Comparison of ENCODE assay signal across 12 mouse cellular contexts in the genomic region with DNA sequence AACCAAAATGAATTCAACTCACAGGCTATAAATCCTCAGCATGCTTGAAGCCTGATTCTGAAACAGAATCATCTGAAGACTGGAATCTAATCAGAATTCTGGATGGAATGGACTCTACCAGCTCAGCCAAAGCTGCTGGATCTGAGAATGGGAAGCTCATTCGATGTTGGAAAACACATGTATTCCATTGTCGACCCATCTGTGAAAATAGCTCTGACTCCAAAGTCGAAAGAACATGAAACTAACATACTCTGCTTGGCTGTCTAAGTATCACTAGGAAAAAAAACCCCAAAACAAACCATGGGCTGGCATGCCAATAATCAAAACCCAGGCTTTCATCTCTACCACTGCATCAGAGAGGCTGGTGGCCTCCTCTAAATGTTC.
"Had no signal": no experiment of that assay in that cellular context is flagged by ENCODE, and none has a peak within 500 bp of the region (broad histone marks: within the 10 kb centered on the region; RNA-seq: fewer than 3 reads in every experiment).

No protein-coding gene starts in this region.

- H3K27ac ChIP-seq: left cerebral cortex, adult 2 months; limb, embryonic 12.5 days; liver, embryonic 13.5 days had no signal

- H3K9me3 ChIP-seq: limb, embryonic 12.5 days; liver, embryonic 13.5 days had no signal

- H3K4me3 ChIP-seq: left cerebral cortex, adult 2 months; limb, embryonic 12.5 days; liver, embryonic 13.5 days had no signal

- H3K9ac ChIP-seq: limb, embryonic 12.5 days; liver, embryonic 13.5 days had no signal

- DNase-seq: kidney, adult 8-10 months; kidney, postnatal 14 days; kidney, postnatal 4 days; liver, embryonic 13.5 days; lung, adult 2 months; lung, postnatal 14 days; lung, postnatal 4 days; thymus, adult 18-20 months; thymus, postnatal 36 days had no signal

- H3K4me1 ChIP-seq: limb, embryonic 12.5 days; liver, embryonic 13.5 days had no signal

- H3K4me2 ChIP-seq: limb, embryonic 12.5 days; liver, embryonic 13.5 days; midbrain, embryonic 11.5 days had no signal

- H3K36me3 ChIP-seq: limb, embryonic 12.5 days; liver, embryonic 13.5 days had no signal

- H3K27me3 ChIP-seq: limb, embryonic 12.5 days; liver, embryonic 13.5 days had no signal
